Mouse (Mus musculus): Measurements from ENCODE around the gene Sez6l. TPM values are rescaled to one million over a fixed set of nuclear protein-coding genes. Genes with fewer than 3 reads are reported as not detected.

Gene Sez6l
- polyA plus RNA-seq, 1 experiment from 2014 or later = 0.38 TPM

DNA sequence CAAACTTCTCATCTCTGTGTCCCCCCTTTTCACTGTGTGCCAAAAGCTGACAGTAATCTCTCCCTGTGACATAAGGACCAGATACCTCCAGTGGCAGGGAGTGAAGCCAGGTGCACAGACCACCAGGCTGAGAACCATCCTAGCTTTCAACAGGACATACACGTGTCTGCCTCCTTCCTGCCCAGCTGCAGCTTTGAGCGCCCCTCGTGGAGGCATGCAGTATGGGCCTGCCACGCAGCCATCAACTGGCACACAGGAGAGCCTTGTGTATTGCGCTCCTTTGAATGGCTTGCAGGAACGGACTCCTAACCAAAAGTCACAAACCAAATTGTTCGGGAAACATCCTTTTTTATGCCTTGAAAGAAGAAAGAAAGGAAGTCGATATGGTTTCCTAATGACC is 3.1 kb downstream of the Sez6l start:
- Histone ChIP-seq H3K9me3 (ENCODE audit: control insufficient read depth, low read length) (no peaks in the 10 kb centered on the region), H3K27ac (ENCODE audit: low read length) (no peak overlapping the region), H3K36me3 (ENCODE audit: control insufficient read depth, insufficient read depth, low read length) (no peaks in the 10 kb centered on the region), H3K4me1 (replicated peaks; ENCODE audit: control insufficient read depth, insufficient read depth, low read length) (peaks cover 13% of the 10 kb centered on the region), H3K4me3 (ENCODE audit: low read length) (no peak overlapping the region), H3K9ac (ENCODE audit: low read length) (no peak overlapping the region), H3K4me2 (ENCODE audit: low read depth, low read length) (no peak overlapping the region), H3K27me3 (ENCODE audit: control insufficient read depth, insufficient read depth, low read depth, low read length) (peaks cover 47% of the 10 kb centered on the region)
- ATAC-seq (ENCODE audit: low read depth) = no peak
- WGBS = 12% methylated on average over 8 of the region's 8 CpGs

DNA sequence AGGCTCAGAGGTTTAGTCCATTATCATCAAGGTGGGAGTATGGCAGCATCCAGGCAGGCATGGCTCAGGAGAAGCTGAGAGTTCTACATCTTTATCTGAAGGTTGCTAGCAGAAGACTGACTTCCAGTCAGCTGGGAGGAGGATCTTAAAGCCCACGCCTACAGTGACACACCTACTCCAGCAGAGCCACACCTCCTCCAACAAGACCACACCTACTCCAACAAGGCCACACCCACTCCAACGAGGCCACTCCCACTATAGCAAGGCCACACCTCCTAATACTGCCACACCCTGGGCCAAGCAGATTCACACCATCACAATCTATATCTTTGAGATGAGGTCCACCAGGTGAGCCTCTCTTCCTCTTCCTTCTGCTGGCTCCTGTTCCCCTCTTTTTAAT is 4.8 kb downstream of the Sez6l start:
- WGBS = 41% methylated on average over 2 of the region's 2 CpGs
- no peak for ATAC-seq (ENCODE audit: low read depth)
- peaks cover 12% of the 10 kb centered on the region for H3K4me1 ChIP-seq (replicated peaks; ENCODE audit: control insufficient read depth, insufficient read depth, low read length)

GRCm38 (mm10) chr5:112565489-112565888 is 11.5 kb downstream of the Sez6l start:
- H3K9ac ChIP-seq (ENCODE audit: low read length) = no peak overlapping the region
- H3K9me3 ChIP-seq (ENCODE audit: control insufficient read depth, low read length) = no peaks in the 10 kb centered on the region
- H3K4me1 ChIP-seq (replicated peaks; ENCODE audit: control insufficient read depth, insufficient read depth, low read length) = no peaks in the 10 kb centered on the region
- H3K27me3 ChIP-seq (ENCODE audit: control insufficient read depth, insufficient read depth, low read depth, low read length) = no peaks in the 10 kb centered on the region; the same call in 1 of the 2 replicates
- 64% methylated on average over 8 of the region's 8 CpGs for WGBS
- no peaks in the 10 kb centered on the region for H3K36me3 ChIP-seq (ENCODE audit: control insufficient read depth, insufficient read depth, low read length)
- ATAC-seq (ENCODE audit: low read depth) = no peak
- no peak overlapping the region for H3K4me3 ChIP-seq (ENCODE audit: low read length)
- H3K4me2 ChIP-seq (ENCODE audit: low read depth, low read length) = no peak overlapping the region
- H3K27ac ChIP-seq (ENCODE audit: low read length) = no peak overlapping the region

More for the DNA sequence above, 4.8 kb downstream of the Sez6l start:
- Histone ChIP-seq H3K4me3 (ENCODE audit: low read length) (no peak overlapping the region), H3K9me3 (ENCODE audit: control insufficient read depth, low read length) (no peaks in the 10 kb centered on the region), H3K27me3 (ENCODE audit: control insufficient read depth, insufficient read depth, low read depth, low read length) (peaks cover 30% of the 10 kb centered on the region), H3K4me2 (ENCODE audit: low read depth, low read length) (no peak overlapping the region), H3K36me3 (ENCODE audit: control insufficient read depth, insufficient read depth, low read length) (no peaks in the 10 kb centered on the region), H3K9ac (ENCODE audit: low read length) (no peak overlapping the region), H3K27ac (ENCODE audit: low read length) (no peak overlapping the region)

DNA sequence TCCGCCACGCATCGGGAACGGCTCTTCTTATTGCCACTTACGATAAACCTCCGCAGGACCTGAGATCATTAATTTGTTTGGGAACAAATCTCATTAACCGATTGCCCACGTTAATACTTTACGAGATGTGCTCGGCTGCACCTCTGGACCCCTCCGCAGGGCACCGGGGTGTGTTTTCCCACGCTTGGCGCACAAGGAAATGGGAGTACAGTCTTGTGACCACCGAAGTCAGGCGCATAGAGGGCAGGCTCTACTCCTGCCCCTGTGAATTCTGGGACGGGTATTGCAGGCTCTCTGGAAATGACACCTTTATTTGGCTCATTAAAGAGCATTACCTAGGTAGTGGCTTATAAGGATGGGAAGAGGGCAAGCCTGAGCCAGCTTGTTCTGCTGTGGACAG is 11.9 kb downstream of the Sez6l start:
- Histone ChIP-seq H3K27ac (ENCODE audit: low read length) (no peak overlapping the region), H3K9me3 (ENCODE audit: control insufficient read depth, low read length) (no peaks in the 10 kb centered on the region), H3K36me3 (ENCODE audit: control insufficient read depth, insufficient read depth, low read length) (no peaks in the 10 kb centered on the region), H3K27me3 (ENCODE audit: control insufficient read depth, insufficient read depth, low read depth, low read length) (no peaks in the 10 kb centered on the region; the same call in 1 of the 2 replicates), H3K4me1 (replicated peaks; ENCODE audit: control insufficient read depth, insufficient read depth, low read length) (no peaks in the 10 kb centered on the region), H3K9ac (ENCODE audit: low read length) (no peak overlapping the region), H3K4me3 (ENCODE audit: low read length) (no peak overlapping the region), H3K4me2 (ENCODE audit: low read depth, low read length) (no peak overlapping the region)
- 84% methylated on average over 17 of the region's 17 CpGs for WGBS
- ATAC-seq (ENCODE audit: low read depth) = no peak

DNA sequence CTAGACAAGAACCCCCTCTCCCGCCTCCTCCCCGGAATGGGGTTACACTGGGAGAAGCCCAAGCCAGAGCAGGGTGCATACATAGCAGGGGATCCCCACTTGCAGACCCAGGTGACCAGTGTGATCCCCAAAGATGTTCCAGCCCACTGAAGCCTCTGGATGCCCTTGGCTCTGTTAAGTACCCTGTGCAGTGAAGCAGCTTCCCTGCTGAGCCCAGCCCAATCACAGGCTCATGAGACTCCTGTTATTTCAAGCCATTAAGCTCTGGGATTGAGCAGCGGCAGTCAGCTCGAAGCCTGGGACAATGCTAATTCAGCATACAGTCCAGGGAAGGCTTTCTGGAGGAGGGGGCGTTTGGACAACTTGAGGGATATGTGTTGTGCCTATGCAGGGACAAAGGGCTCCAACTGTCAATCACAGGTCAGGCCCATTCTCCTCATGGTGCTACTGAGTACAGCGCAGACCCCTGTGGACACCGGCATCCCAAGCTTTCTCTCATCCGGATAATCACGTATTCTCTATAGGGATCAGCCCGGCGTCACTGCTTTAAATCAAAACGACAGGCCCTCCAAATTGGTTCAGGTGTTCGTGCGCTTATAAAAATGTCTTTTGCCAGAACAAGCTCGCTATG is 16.0 kb downstream of the Sez6l start:
- ATAC-seq (ENCODE audit: low read depth) = no peak
- 72% methylated on average over 15 of the region's 15 CpGs for WGBS
- Histone ChIP-seq H3K4me3 (ENCODE audit: low read length) (no peak overlapping the region), H3K27me3 (ENCODE audit: control insufficient read depth, insufficient read depth, low read depth, low read length) (no peaks in the 10 kb centered on the region; the same call in 1 of the 2 replicates), H3K36me3 (ENCODE audit: control insufficient read depth, insufficient read depth, low read length) (no peaks in the 10 kb centered on the region), H3K27ac (ENCODE audit: low read length) (no peak overlapping the region), H3K4me1 (replicated peaks; ENCODE audit: control insufficient read depth, insufficient read depth, low read length) (no peaks in the 10 kb centered on the region), H3K9me3 (ENCODE audit: control insufficient read depth, low read length) (no peaks in the 10 kb centered on the region), H3K4me2 (ENCODE audit: low read depth, low read length) (no peak overlapping the region), H3K9ac (ENCODE audit: low read length) (no peak overlapping the region)

DNA sequence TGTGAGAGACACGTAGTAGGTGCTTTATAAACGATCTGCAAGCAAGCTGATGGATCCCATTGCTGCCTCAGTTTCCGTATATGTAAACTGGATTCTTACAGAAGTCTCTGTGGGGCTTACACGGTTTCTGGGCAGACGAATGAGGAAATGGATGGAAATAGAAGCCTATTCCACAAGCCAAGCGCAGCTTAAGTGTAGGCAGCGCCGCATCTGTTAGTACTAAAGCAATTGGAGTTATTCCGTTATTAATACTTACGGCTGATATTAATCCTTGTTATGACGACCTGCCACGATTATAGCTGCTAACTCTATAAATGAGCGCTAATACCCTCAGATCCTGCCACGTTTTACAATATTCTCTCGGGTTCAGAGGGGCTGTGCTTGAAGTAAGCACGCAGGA is 16.8 kb downstream of the Sez6l start:
- no peak overlapping the region for H3K4me3 ChIP-seq (ENCODE audit: low read length)
- ATAC-seq (ENCODE audit: low read depth) = no peak
- H3K9me3 ChIP-seq (ENCODE audit: control insufficient read depth, low read length) = no peaks in the 10 kb centered on the region
- H3K4me2 ChIP-seq (ENCODE audit: low read depth, low read length) = no peak overlapping the region
- no peaks in the 10 kb centered on the region; the same call in 1 of the 2 replicates for H3K27me3 ChIP-seq (ENCODE audit: control insufficient read depth, insufficient read depth, low read depth, low read length)
- H3K36me3 ChIP-seq (ENCODE audit: control insufficient read depth, insufficient read depth, low read length) = no peaks in the 10 kb centered on the region
- H3K27ac ChIP-seq (ENCODE audit: low read length) = no peak overlapping the region
- H3K9ac ChIP-seq (ENCODE audit: low read length) = no peak overlapping the region
- H3K4me1 ChIP-seq (replicated peaks; ENCODE audit: control insufficient read depth, insufficient read depth, low read length) = no peaks in the 10 kb centered on the region
- WGBS = 68% methylated on average over 16 of the region's 16 CpGs

DNA sequence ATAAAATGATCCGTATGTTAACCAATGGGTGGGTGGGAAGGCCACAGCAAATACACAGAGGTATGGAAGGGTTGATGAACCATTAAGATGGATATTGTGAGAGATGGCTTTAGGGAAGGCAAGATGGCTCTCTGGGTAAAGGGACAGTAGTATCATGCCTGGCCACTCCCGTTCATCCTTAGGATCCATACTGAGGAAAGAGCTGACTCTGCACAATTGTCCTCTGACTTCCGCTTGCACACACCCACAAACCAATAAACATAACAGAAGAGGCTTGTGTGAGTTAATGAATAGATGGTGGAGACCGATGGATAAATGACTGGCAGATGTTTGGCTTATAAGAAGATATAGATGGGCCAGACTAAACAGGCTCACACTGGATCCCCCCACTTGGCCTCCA is 19.6 kb downstream of the Sez6l start:
- no peaks in the 10 kb centered on the region for H3K4me1 ChIP-seq (replicated peaks; ENCODE audit: control insufficient read depth, insufficient read depth, low read length)
- no peak overlapping the region for H3K27ac ChIP-seq (ENCODE audit: low read length)
- H3K36me3 ChIP-seq (ENCODE audit: control insufficient read depth, insufficient read depth, low read length) = no peaks in the 10 kb centered on the region
- H3K27me3 ChIP-seq (ENCODE audit: control insufficient read depth, insufficient read depth, low read depth, low read length) = no peaks in the 10 kb centered on the region
- no peak overlapping the region for H3K4me2 ChIP-seq (ENCODE audit: low read depth, low read length)
- no peak overlapping the region for H3K9ac ChIP-seq (ENCODE audit: low read length)
- H3K4me3 ChIP-seq (ENCODE audit: low read length) = no peak overlapping the region
- H3K9me3 ChIP-seq (ENCODE audit: control insufficient read depth, low read length) = no peaks in the 10 kb centered on the region
- ATAC-seq (ENCODE audit: low read depth) = no peak
- 71% methylated on average over 4 of the region's 4 CpGs for WGBS

DNA sequence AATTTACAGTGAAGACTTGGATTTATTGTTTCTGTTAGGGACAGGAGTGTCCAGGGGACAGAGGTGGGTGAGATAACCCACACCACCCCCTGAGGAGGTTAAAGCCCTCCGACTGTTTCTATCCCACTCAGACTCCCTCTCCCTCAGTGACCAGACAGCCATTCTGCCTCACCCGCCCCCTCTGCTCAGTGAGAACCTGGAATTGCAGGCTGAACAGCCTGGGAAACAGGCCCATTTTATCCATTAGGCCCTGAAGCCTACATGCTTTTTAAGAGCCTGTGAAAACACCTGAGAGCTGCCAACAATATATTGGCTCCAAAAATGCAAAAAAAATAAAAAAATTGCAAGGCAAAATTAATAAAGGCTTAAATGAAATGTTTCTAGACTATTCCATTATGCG is 20.3 kb downstream of the Sez6l start:
- no peak for ATAC-seq (ENCODE audit: low read depth)
- Histone ChIP-seq H3K9ac (ENCODE audit: low read length) (no peak overlapping the region), H3K4me2 (ENCODE audit: low read depth, low read length) (no peak overlapping the region), H3K27me3 (ENCODE audit: control insufficient read depth, insufficient read depth, low read depth, low read length) (no peaks in the 10 kb centered on the region), H3K27ac (ENCODE audit: low read length) (no peak overlapping the region), H3K4me3 (ENCODE audit: low read length) (no peak overlapping the region), H3K36me3 (ENCODE audit: control insufficient read depth, insufficient read depth, low read length) (no peaks in the 10 kb centered on the region), H3K4me1 (replicated peaks; ENCODE audit: control insufficient read depth, insufficient read depth, low read length) (peaks cover 2% of the 10 kb centered on the region; the same call in 1 of the 2 replicates), H3K9me3 (ENCODE audit: control insufficient read depth, low read length) (no peaks in the 10 kb centered on the region)
- WGBS = 62% methylated on average over 3 of the region's 3 CpGs

GRCm38 (mm10) chr5:112554508-112554907 is 22.5 kb downstream of the Sez6l start:
- Histone ChIP-seq H3K36me3 (ENCODE audit: control insufficient read depth, insufficient read depth, low read length) (no peaks in the 10 kb centered on the region), H3K4me3 (ENCODE audit: low read length) (no peak overlapping the region), H3K9me3 (ENCODE audit: control insufficient read depth, low read length) (no peaks in the 10 kb centered on the region), H3K4me1 (replicated peaks; ENCODE audit: control insufficient read depth, insufficient read depth, low read length) (peaks cover 6% of the 10 kb centered on the region; the same call in 1 of the 2 replicates), H3K9ac (ENCODE audit: low read length) (no peak overlapping the region), H3K27me3 (ENCODE audit: control insufficient read depth, insufficient read depth, low read depth, low read length) (no peaks in the 10 kb centered on the region), H3K27ac (ENCODE audit: low read length) (no peak overlapping the region), H3K4me2 (ENCODE audit: low read depth, low read length) (no peak overlapping the region)
- WGBS = 71% methylated on average over 10 of the region's 10 CpGs
- no peak for ATAC-seq (ENCODE audit: low read depth)

DNA sequence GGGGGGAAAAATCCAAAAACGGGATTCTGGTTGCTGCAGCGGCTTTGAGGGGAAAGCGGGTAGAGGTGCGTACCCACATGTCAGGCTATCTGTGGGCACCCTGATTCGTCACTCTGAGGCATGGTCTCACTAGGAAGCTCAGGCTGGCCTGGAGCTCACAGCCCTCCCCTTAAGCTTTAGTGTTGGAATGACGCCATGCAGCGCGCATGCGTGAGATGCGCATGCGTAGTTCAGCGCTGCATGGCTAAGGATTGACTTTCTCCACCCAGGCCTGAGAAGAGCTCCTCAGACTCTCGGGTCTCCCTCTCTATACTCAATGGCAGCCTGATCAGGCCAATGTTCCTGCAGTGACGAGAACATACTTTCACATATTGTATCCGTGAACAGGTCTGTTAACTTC is 24.2 kb downstream of the Sez6l start:
- Histone ChIP-seq H3K27ac (ENCODE audit: low read length) (no peak overlapping the region), H3K4me3 (ENCODE audit: low read length) (no peak overlapping the region), H3K4me1 (replicated peaks; ENCODE audit: control insufficient read depth, insufficient read depth, low read length) (peaks cover 17% of the 10 kb centered on the region), H3K9me3 (ENCODE audit: control insufficient read depth, low read length) (no peaks in the 10 kb centered on the region), H3K36me3 (ENCODE audit: control insufficient read depth, insufficient read depth, low read length) (no peaks in the 10 kb centered on the region), H3K27me3 (ENCODE audit: control insufficient read depth, insufficient read depth, low read depth, low read length) (no peaks in the 10 kb centered on the region), H3K4me2 (ENCODE audit: low read depth, low read length) (no peak overlapping the region), H3K9ac (ENCODE audit: low read length) (no peak overlapping the region)
- ATAC-seq (ENCODE audit: low read depth) = no peak
- 81% methylated on average over 15 of the region's 15 CpGs for WGBS
